Mouse (Mus musculus) G1E (cell line): Measurements from ENCODE around the gene Flt3l.

ENCODE experiments used
- CTCF ChIP-seq: IDR thresholded peaks from 2 replicates; pipeline ENCODE4 v1.5.1; 2012; ENCODE audit warnings: low read depth, low read length, inconsistent platforms, mixed read lengths
- GATA1 ChIP-seq: IDR thresholded peaks from 2 replicates; pipeline ENCODE4 v1.6.1; 2012; ENCODE audit warnings: borderline replicate concordance, low read length, inconsistent platforms, mixed read lengths
- GATA2 ChIP-seq: IDR thresholded peaks from 2 replicates; pipeline ENCODE4 v1.6.1; 2012; ENCODE audit warnings: low read depth, low read length, inconsistent platforms, borderline replicate concordance

- no peak for TF ChIP-seq CTCF
- TF ChIP-seq GATA2: no peak
- no peak for TF ChIP-seq GATA1
These were observed 9.2 kb upstream of the Flt3l start for GRCm38 (mm10) chr7:45145460-45145859.
